Comparison of ENCODE assay signal across 7 mouse cellular contexts in the genomic region with DNA sequence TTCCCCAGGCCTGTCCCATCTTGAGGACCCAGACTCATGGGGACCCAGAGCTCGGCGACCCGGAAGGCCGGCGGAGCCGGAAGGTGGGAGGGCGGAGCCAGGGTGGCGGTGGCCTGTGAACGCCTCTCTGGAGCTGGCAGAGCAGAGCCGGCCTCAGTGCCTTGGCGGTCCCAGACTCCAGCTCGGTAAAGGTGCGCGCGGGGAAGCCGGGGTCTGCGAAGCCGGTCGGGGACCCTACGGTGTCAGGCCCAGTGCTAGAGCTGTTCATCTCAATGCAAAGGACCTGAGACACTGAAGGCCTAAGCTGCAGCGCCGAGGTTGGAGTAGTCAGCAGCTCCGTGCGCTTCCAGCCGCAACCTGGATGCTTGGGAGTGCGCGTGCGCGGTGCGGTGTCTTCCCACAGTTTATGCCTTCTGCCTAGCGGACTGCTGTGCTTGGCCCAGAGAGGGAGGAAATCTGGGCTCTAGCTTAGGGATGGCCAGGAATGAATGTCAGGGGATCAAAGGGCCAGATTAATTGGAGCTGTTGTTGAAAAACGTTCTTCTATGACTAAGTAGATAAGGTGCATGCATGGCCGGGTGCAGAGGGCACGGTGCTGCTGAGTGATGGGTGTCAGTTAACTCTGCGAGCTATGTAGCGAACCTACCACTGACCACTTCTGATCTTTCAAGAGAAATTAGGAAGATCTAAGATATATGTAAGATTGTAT. TPM values are rescaled to one million over a fixed set of nuclear protein-coding genes. Genes with fewer than 3 reads are reported as not detected.
A peak's percentile ranks its signal among the peaks of the same experiment; 100 is the strongest.
DNase-seq lines count a peak whose midpoint lies in the region; ATAC-seq and TF ChIP-seq lines count a peak whose summit lies in the region.

No protein-coding gene starts in this region.

- H3K36me3 ChIP-seq in embryonic facial prominence, embryonic 12.5 days, result no peaks in the 10 kb centered on the region
- H3K36me3 ChIP-seq in kidney, adult 2 months (ENCODE audit: control insufficient read depth, insufficient read depth, low read length), result no peaks in the 10 kb centered on the region
- H3K36me3 ChIP-seq in limb, embryonic 11.5 days (ENCODE audit: control insufficient read depth, insufficient read depth, low read length), result no peaks in the 10 kb centered on the region
- H3K36me3 ChIP-seq in midbrain, embryonic 13.5 days, result 0 out of 2 replicates have a peak, but pooled peaks cover under 1% of the 10 kb centered on the region

- ATAC-seq in embryonic facial prominence, embryonic 12.5 days (ENCODE audit: insufficient number of reproducible peaks, insufficient read depth, low FRiP score, low TSS enrichment), result peak; percentile 89
- ATAC-seq in limb, embryonic 11.5 days (ENCODE audit: insufficient number of reproducible peaks, low FRiP score, low TSS enrichment, low read depth), result peak; percentile 89
- peak; percentile 94 for ATAC-seq in midbrain, embryonic 13.5 days

- WGBS in embryonic facial prominence, embryonic 12.5 days, result 6% methylated on average over 36 of the region's 36 CpGs
- 3% methylated on average over 36 of the region's 36 CpGs for WGBS in kidney, adult 2 months
- 6% methylated on average over 36 of the region's 36 CpGs for WGBS in limb, embryonic 11.5 days
- WGBS in midbrain, embryonic 13.5 days, result 4% methylated on average over 36 of the region's 36 CpGs

- H3K4me1 ChIP-seq in embryonic facial prominence, embryonic 12.5 days, result peaks cover 11% of the 10 kb centered on the region
- peaks cover 2% of the 10 kb centered on the region; the same call in 1 of the 2 replicates for H3K4me1 ChIP-seq in kidney, adult 2 months (ENCODE audit: control insufficient read depth, insufficient read depth, low read length)
- peaks cover 12% of the 10 kb centered on the region; the same call in 1 of the 2 replicates for H3K4me1 ChIP-seq in limb, embryonic 11.5 days (ENCODE audit: control insufficient read depth, insufficient read depth, low read length)
- H3K4me1 ChIP-seq in midbrain, embryonic 13.5 days (replicated peaks), result peaks cover 16% of the 10 kb centered on the region

- TF ChIP-seq CTCF in kidney, adult 2 months (conservative IDR thresholded peaks at IDR 0.05; ENCODE audit: insufficient read depth, insufficient read length, low read depth, low read length), result no peak

- H3K9ac ChIP-seq in embryonic facial prominence, embryonic 12.5 days, result peak overlapping the region; percentile 54
- H3K9ac ChIP-seq in limb, embryonic 11.5 days (ENCODE audit: low read length), result peak overlapping the region; percentile 74
- peak overlapping the region; percentile 74 for H3K9ac ChIP-seq in midbrain, embryonic 13.5 days (replicated peaks)

- peak overlapping the region; percentile 91 for H3K4me2 ChIP-seq in embryonic facial prominence, embryonic 12.5 days (replicated peaks)
- peak overlapping the region; percentile 92 for H3K4me2 ChIP-seq in limb, embryonic 11.5 days (ENCODE audit: low read depth, severe bottlenecking)
- peak overlapping the region; percentile 75 for H3K4me2 ChIP-seq in midbrain, embryonic 13.5 days (replicated peaks)

- DNase-seq in adrenal gland, postnatal 25 days, result peak; percentile 88
- DNase-seq in heart, adult 18-20 months, result peak; percentile 89 to 90
- peak; percentile 93 for DNase-seq in kidney, adult 2 months
- DNase-seq in limb, embryonic 11.5 days (ENCODE audit: low spot score), result peak; percentile 87
- DNase-seq in spleen, adult 12 weeks (ENCODE audit: low spot score), result peak; percentile 65

- peak; percentile 26 for TF ChIP-seq POLR2A in kidney, adult 2 months (IDR thresholded peaks at IDR 0.05; ENCODE audit: low read depth, low read length)

- H3K4me3 ChIP-seq in embryonic facial prominence, embryonic 12.5 days, result peak overlapping the region; percentile 64
- H3K4me3 ChIP-seq in kidney, adult 2 months (ENCODE audit: insufficient read depth, low read depth, low read length), result peak overlapping the region; percentile 57
- H3K4me3 ChIP-seq in limb, embryonic 11.5 days (ENCODE audit: low read depth, low read length), result peak overlapping the region; percentile 60
- peak overlapping the region; percentile 56 for H3K4me3 ChIP-seq in midbrain, embryonic 13.5 days (replicated peaks)

- H3K27ac ChIP-seq in embryonic facial prominence, embryonic 12.5 days, result peak overlapping the region; percentile 41
- H3K27ac ChIP-seq in kidney, adult 2 months (ENCODE audit: insufficient read depth, low read depth, low read length), result peak overlapping the region; percentile 74
- H3K27ac ChIP-seq in limb, embryonic 11.5 days (replicated peaks; ENCODE audit: low read depth, low read length), result peak overlapping the region; percentile 36; the same call in 1 of the 2 replicates
- H3K27ac ChIP-seq in midbrain, embryonic 13.5 days, result peak overlapping the region; percentile 92

- no peaks in the 10 kb centered on the region for H3K27me3 ChIP-seq in embryonic facial prominence, embryonic 12.5 days
- H3K27me3 ChIP-seq in kidney, adult 2 months (replicated peaks; ENCODE audit: control insufficient read depth, insufficient read depth, low read length), result no peaks in the 10 kb centered on the region
- no peaks in the 10 kb centered on the region for H3K27me3 ChIP-seq in limb, embryonic 11.5 days (ENCODE audit: control insufficient read depth, insufficient read depth, low read length)
- H3K27me3 ChIP-seq in midbrain, embryonic 13.5 days, result no peaks in the 10 kb centered on the region

- H3K9me3 ChIP-seq in embryonic facial prominence, embryonic 12.5 days, result no peaks in the 10 kb centered on the region
- H3K9me3 ChIP-seq in limb, embryonic 11.5 days (ENCODE audit: control insufficient read depth, low read length), result no peaks in the 10 kb centered on the region
- no peaks in the 10 kb centered on the region for H3K9me3 ChIP-seq in midbrain, embryonic 13.5 days

RNA-seq across cellular contexts. Expression of a gene that starts 0.8 kb away (rescaled TPM):
- total RNA-seq in adrenal gland, postnatal 25 days (2021), result 31.1 and 39.9 TPM in 2 replicates
- polyA plus RNA-seq in embryonic facial prominence, embryonic 12.5 days (2016; fragmentation: Nextera tagmentation; extraction: Ambion mirVana), result 16.3 and 17.3 TPM in 2 replicates
- total RNA-seq in heart, adult 18-20 months (2021), result 10 to 100 TPM; 36.7 to 37.9 TPM
- 31.0 and 39.7 TPM in 2 replicates for polyA plus RNA-seq in kidney, adult 2 months (2012; rRNA removed)
- 14.0 and 14.4 TPM in 2 replicates for polyA plus RNA-seq in limb, embryonic 11.5 days (2014; fragmentation: Nextera tagmentation; extraction: Ambion mirVana)
- polyA plus RNA-seq in midbrain, embryonic 13.5 days (2015; fragmentation: Nextera tagmentation; extraction: Ambion mirVana), result 21.7 and 22.6 TPM in 2 replicates

RNA-seq across cellular contexts. Expression of a gene that starts 44.0 kb away (rescaled TPM):
- total RNA-seq in adrenal gland, postnatal 25 days (2021), result 1.9 and 2.2 TPM in 2 replicates
- 2.8 and 3.6 TPM in 2 replicates for polyA plus RNA-seq in embryonic facial prominence, embryonic 12.5 days (2016; fragmentation: Nextera tagmentation; extraction: Ambion mirVana)
- total RNA-seq in heart, adult 18-20 months (2021), result 10 to 100 TPM; 12.9 to 13.3 TPM
- polyA plus RNA-seq in kidney, adult 2 months (2012; rRNA removed), result 6.3 and 6.4 TPM in 2 replicates
- 4.1 and 4.2 TPM in 2 replicates for polyA plus RNA-seq in limb, embryonic 11.5 days (2014; fragmentation: Nextera tagmentation; extraction: Ambion mirVana)
- 0.58 TPM in 2 replicates for polyA plus RNA-seq in midbrain, embryonic 13.5 days (2015; fragmentation: Nextera tagmentation; extraction: Ambion mirVana)

Comparison
In these comparisons a context has a peak if more than half of its experiments do, and no peak if none do; other contexts are left out.
1. Peak in every context shown above with its lines: DNase-seq, ATAC-seq, H3K4me3 ChIP-seq and H3K27ac ChIP-seq.
2. H3K27ac ChIP-seq: peak in every context shown above with its lines; median percentile 92 in midbrain, embryonic 13.5 days; 74 in kidney, adult 2 months; 41 in embryonic facial prominence, embryonic 12.5 days; 36 in limb, embryonic 11.5 days.